Mouse (Mus musculus) stomach, postnatal 0 days (tissue): Measurements from ENCODE around the gene Slc43a1. TPM values are rescaled to one million over a fixed set of nuclear protein-coding genes. Genes with fewer than 3 reads are reported as not detected.

Source experiments
- ATAC-seq: fragments of 200-750 bp; cut with Nextera tagmentation; 2 replicates; pipeline ENCODE4 v1.8.0; 2017; ENCODE audit not compliant: low FRiP score, low TSS enrichment
- DNase-seq: peaks from one replicate; pipeline ENCODE4 v3.0.0-alpha.2; 2016; ENCODE audit warnings: low spot score
- H3K27ac ChIP-seq: fragments of 300-500 bp; sonication (generic); replicated peaks from 2 replicates; pipeline ENCODE4 v1.5.1; 2014; ENCODE audit warnings: mild to moderate bottlenecking, control low read depth
- H3K27me3 ChIP-seq: fragments of 300-500 bp; sonication (generic); 2 replicates; pipeline ENCODE4 v1.6.1; 2014; ENCODE audit warnings: low read length; ENCODE audit not compliant: control insufficient read depth, insufficient read depth
- H3K36me3 ChIP-seq: fragments of 300-500 bp; sonication (generic); 2 replicates; pipeline ENCODE4 v1.6.1; 2014; ENCODE audit warnings: low read length, mixed read lengths; ENCODE audit not compliant: control insufficient read depth, insufficient read depth
- H3K4me1 ChIP-seq: fragments of 300-500 bp; sonication (generic); replicated peaks from 2 replicates; pipeline ENCODE4 v1.6.1; 2014; ENCODE audit warnings: antibody characterized with exemption; ENCODE audit not compliant: control insufficient read depth, insufficient read depth
- H3K4me2 ChIP-seq: fragments of 300-500 bp; sonication (generic); replicated peaks from 2 replicates; pipeline ENCODE4 v1.6.1; 2014; ENCODE audit warnings: low read depth, mild to moderate bottlenecking, control low read depth, moderate library complexity
- H3K4me3 ChIP-seq: fragments of 300-500 bp; sonication (generic); 2 replicates; pipeline ENCODE4 v1.5.1; 2014; ENCODE audit warnings: low read depth, low read length, control low read depth
- H3K9ac ChIP-seq: fragments of 300-500 bp; sonication (generic); 2 replicates; pipeline ENCODE4 v1.6.1; 2014; ENCODE audit warnings: mild to moderate bottlenecking, low read length, control low read depth, mixed read lengths
- H3K9me3 ChIP-seq: fragments of 300-500 bp; sonication (generic); 2 replicates; pipeline ENCODE4 v1.6.1; 2016; ENCODE audit warnings: low read length; ENCODE audit not compliant: control insufficient read depth
- CTCF ChIP-seq: IDR thresholded peaks from 2 replicates; pipeline ENCODE4 v1.5.1; 2016; ENCODE audit warnings: antibody characterized with exemption, low read depth, mild to moderate bottlenecking, moderate library complexity
- EP300 ChIP-seq: optimal IDR thresholded peaks from 2 replicates; pipeline ENCODE3; 2016; ENCODE audit warnings: antibody characterized with exemption
- WGBS: fragments of 180-500 bp; shearing (Covaris S2); extraction: QIAGEN DNeasy Blood & Tissue Kit; methylation state at CpG from one replicate; pipeline ENCODE4 v1.1.7; 2014; 5-methylcytosine and 5-hydroxymethylcytosine counted together
- polyA plus RNA-seq: library from polyadenylated mRNA; unstranded; fragments of >200 nt; fragmentation: Nextera tagmentation; extraction: Ambion mirVana; gene quantifications from 2 replicates; pipeline ENCODE4 v1.2.1, GENCODE M21; 2015

The Slc43a1 gene
- polyA plus RNA-seq, 1 experiment from 2014 or later: 5.1 TPM

- no peak for DNase-seq
- Histone ChIP-seq H3K36me3 (no peaks in the 10 kb centered on the region), H3K27me3 (no peaks in the 10 kb centered on the region), H3K4me1 (0 out of 2 replicates have a peak, but pooled peaks cover 2% of the 10 kb centered on the region), H3K27ac (no peak overlapping the region), H3K4me2 (no peak overlapping the region), H3K9me3 (no peaks in the 10 kb centered on the region), H3K4me3 (no peak overlapping the region), H3K9ac (no peak overlapping the region)
- TF ChIP-seq EP300 (no peak), CTCF (no peak)
- ATAC-seq: no peak
These were observed 29.3 kb upstream of the Slc43a1 start for GRCm38 (mm10) chr2:84809330-84809729.

DNA sequence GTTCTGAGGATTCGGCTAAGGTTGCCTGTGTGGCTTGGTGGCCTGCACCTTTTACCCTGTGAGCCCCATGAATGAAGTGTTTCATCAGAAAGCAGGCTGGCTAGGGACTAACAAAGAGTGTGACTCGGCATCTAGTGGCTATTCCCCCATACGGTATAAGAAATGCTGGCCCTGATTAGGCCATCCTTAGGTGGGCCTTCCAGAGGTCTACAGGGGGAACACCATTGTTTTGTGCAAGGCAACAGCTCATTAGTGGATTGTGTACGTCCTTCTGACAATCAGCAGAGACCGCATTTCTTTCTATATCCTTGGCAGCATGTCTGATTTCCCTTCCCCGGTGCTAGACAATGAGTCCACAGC lies 28.1 kb upstream of the Slc43a1 start:
- no peak for TF ChIP-seq EP300
- TF ChIP-seq CTCF: no peak
- H3K4me3 ChIP-seq: no peak overlapping the region
- no peak for DNase-seq

DNA sequence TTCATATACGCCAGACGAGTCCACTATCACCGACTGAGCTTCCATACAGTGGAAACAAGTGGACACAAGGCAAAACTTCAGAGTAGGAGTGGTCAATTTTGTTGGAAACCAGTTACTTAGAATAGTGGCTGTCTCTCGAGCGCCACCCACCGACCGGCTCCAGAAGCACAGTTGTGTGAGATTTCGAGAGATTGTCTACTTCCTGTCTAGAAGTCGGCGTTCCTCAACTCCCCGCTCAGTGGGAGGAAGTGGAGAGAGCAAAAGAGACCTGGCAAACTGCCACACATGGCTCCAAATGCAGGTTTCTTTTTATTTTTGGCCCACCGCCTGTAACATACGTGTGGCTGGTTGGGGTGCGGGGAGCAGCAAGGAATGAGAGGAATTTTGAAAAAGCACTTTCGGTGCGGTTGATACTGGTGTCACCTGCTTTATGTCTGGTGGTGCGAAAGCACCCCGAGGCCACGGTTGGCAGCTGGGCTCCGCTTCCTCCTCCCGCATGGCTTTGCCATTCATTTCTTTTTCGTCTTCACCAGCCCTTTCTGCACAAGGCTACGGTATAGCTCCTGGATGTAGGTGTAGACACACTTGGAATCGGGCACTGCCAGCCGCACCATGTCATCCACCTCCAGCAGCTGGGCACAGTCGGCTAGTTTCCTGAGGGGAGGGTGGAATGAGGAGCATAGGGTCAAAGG lies 27.6 kb upstream of the Slc43a1 start:
- ATAC-seq: peak; percentile 80

More for the DNA sequence above, 28.1 kb upstream of the Slc43a1 start:
- 0 out of 2 replicates have a peak, but pooled peaks have one; percentile 4 for ATAC-seq
- WGBS: 73% methylated on average over 6 of the region's 6 CpGs
- Histone ChIP-seq H3K4me2 (no peak overlapping the region), H3K27ac (no peak overlapping the region), H3K9ac (no peak overlapping the region), H3K36me3 (no peaks in the 10 kb centered on the region), H3K9me3 (no peaks in the 10 kb centered on the region), H3K4me1 (0 out of 2 replicates have a peak, but pooled peaks cover 2% of the 10 kb centered on the region), H3K27me3 (no peaks in the 10 kb centered on the region)

DNA sequence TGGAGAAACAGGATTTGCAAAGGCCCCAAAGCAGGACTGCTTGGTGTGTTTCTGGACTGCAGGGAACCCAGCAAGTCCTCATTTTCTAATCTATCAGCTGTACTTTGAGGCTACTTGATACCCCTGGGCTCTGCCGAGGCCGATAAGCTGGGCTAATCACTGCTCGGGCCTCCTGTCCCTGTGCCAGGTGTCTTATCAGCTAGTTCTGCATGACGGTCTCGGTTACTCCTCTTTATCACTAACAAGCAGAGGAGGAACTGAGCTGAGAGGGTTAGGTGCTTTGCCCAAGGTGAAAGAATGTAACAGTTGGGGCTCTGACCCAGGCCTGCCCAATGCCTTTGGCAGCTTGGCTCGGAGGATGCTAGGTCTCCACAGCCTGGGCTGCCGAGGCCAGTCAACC lies 26.8 kb upstream of the Slc43a1 start:
- 67% methylated on average over 7 of the region's 7 CpGs for WGBS
- Histone ChIP-seq H3K9me3 (no peaks in the 10 kb centered on the region), H3K9ac (no peak overlapping the region), H3K36me3 (no peaks in the 10 kb centered on the region), H3K4me1 (0 out of 2 replicates have a peak, but pooled peaks cover 2% of the 10 kb centered on the region), H3K27me3 (no peaks in the 10 kb centered on the region), H3K4me2 (no peak overlapping the region), H3K27ac (no peak overlapping the region), H3K4me3 (no peak overlapping the region)
- DNase-seq (peak; percentile 29), ATAC-seq (no peak)
- TF ChIP-seq EP300: no peak
- TF ChIP-seq CTCF: no peak

More for the DNA sequence above, 27.6 kb upstream of the Slc43a1 start:
- no peaks in the 10 kb centered on the region for H3K27me3 ChIP-seq
- H3K27ac ChIP-seq: 0 out of 2 replicates have a peak overlapping the region, but pooled peaks have one; percentile 8
- no peaks in the 10 kb centered on the region for H3K36me3 ChIP-seq
- H3K4me2 ChIP-seq: peak overlapping the region; percentile 53
- H3K4me3 ChIP-seq: peak overlapping the region; percentile 35
- H3K4me1 ChIP-seq: 0 out of 2 replicates have a peak, but pooled peaks cover 2% of the 10 kb centered on the region
- no peaks in the 10 kb centered on the region for H3K9me3 ChIP-seq
- no peak for TF ChIP-seq EP300
- peak; percentile 87 for TF ChIP-seq CTCF
- DNase-seq: peak; percentile 90
- 32% methylated on average over 26 of the region's 26 CpGs for whole genome bisulfite sequencing
- no peak overlapping the region for H3K9ac ChIP-seq

- Histone ChIP-seq H3K9me3 (no peaks in the 10 kb centered on the region), H3K4me2 (no peak overlapping the region), H3K27me3 (no peaks in the 10 kb centered on the region), H3K4me3 (no peak overlapping the region), H3K9ac (no peak overlapping the region), H3K36me3 (no peaks in the 10 kb centered on the region), H3K4me1 (0 out of 2 replicates have a peak, but pooled peaks cover 2% of the 10 kb centered on the region), H3K27ac (no peak overlapping the region)
- WGBS: 85% methylated on average over 6 of the region's 6 CpGs
- no peak for DNase-seq
- TF ChIP-seq EP300 (no peak), CTCF (no peak)
- no peak for ATAC-seq
These were observed 26.0 kb upstream of the Slc43a1 start for GRCm38 (mm10) chr2:84812676-84813075.

GRCm38 (mm10) chr2:84819861-84820260 lies 18.8 kb upstream of the Slc43a1 start:
- Histone ChIP-seq H3K27ac (no peak overlapping the region), H3K4me1 (no peaks in the 10 kb centered on the region), H3K27me3 (no peaks in the 10 kb centered on the region), H3K9ac (no peak overlapping the region), H3K9me3 (no peaks in the 10 kb centered on the region), H3K4me2 (no peak overlapping the region), H3K36me3 (no peaks in the 10 kb centered on the region), H3K4me3 (no peak overlapping the region)
- DNase-seq: no peak
- 54% methylated on average over 3 of the region's 3 CpGs for WGBS
- TF ChIP-seq CTCF (no peak), EP300 (no peak)
- ATAC-seq: no peak
